Mouse (Mus musculus): Measurements from ENCODE around the gene Mcm10. TPM values are rescaled to one million over a fixed set of nuclear protein-coding genes. Genes with fewer than 3 reads are reported as not detected.

The Mcm10 gene
- total RNA-seq (2017) = 42.3 and 71.5 TPM in 2 replicates

GRCm38 (mm10) chr2:5012491-5013324 lies at the start of gene Mcm10:
Gene Mcm10 (minus strand): TSS chr2:5012791.
- peak; percentile 100 for ATAC-seq (replicated peaks in 1 of 2; ENCODE audit: insufficient read depth in 1 of 2, low FRiP score in 2 of 2, low TSS enrichment in 1 of 2, low read depth in 1 of 2, poor library complexity in 2 of 2, severe bottlenecking in 2 of 2)

DNA sequence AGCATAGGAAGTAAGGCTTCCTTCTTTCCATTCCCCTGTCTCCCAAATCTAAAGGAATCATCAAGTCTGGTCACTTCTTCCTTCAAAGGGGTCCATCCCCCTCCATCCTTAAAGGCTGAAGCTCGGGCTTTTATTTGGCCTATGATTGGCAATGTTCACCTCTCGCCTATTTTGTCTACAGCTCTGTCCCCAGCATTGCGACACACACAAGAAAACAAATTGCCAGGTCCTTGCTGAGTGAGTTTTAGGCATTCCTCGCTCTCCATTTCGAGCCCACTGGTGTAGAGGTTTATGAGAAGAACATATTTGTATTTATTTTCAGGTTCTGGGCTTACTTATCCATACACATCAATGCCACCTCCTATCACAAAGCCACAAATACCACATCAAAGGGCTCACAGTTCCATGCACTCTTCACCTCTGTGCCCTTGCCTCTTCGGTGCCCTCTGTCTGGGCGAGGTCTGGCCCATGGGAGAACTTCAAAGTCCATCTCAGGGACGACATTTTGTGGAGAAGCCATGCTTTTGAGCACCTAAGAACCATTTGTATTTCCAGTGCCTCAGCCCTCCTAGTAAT lies 48.6 kb upstream of the Mcm10 start:
- no peak for ATAC-seq (replicated peaks in 1 of 2; ENCODE audit: insufficient read depth in 1 of 2, low FRiP score in 2 of 2, low TSS enrichment in 1 of 2, low read depth in 1 of 2, poor library complexity in 2 of 2, severe bottlenecking in 2 of 2)

DNA sequence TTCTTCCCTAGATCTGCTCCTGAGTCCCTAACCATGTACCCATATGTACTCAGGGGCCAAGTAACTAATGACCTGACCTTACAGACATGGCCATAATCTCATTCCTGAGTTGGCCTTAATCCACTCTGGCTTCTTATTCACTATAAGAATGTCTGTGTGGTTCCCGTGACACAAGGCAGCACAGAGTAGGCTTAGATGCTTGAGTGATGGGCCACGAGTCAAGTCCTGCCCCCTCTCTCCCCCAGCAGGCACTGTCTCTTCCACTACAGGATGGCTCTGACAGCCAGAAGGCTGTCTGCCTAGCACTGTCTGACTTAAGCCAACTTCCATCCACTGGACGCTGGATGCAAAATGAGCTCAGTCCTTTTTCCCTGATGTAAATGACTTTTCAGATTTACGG lies 47.4 kb upstream of the Mcm10 start:
- no peak for ATAC-seq (replicated peaks in 1 of 2; ENCODE audit: insufficient read depth in 1 of 2, low FRiP score in 2 of 2, low TSS enrichment in 1 of 2, low read depth in 1 of 2, poor library complexity in 2 of 2, severe bottlenecking in 2 of 2)

DNA sequence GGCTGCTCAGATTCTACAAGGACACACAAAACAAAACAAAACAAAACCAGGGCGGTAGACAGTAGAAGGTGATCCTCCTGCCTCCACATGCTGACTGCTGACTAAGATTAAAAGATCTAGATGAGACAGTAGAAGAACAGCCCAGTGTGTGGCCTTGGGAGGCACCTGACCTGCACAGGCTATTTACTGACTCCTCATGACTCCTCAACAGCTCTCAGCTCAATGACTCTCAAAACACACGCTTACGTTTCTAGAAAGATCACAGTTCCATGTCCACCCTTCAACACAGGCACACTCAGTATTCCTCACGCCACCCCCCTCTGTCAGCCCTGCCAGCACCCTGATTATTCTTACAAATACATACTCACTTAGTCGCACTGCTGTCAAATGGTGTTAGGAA lies 45.8 kb upstream of the Mcm10 start:
- ATAC-seq (replicated peaks in 1 of 2; ENCODE audit: insufficient read depth in 1 of 2, low FRiP score in 2 of 2, low TSS enrichment in 1 of 2, low read depth in 1 of 2, poor library complexity in 2 of 2, severe bottlenecking in 2 of 2) = no peak

GRCm38 (mm10) chr2:5050562-5050961 lies 38.0 kb upstream of the Mcm10 start:
- no peak for ATAC-seq (replicated peaks in 1 of 2; ENCODE audit: insufficient read depth in 1 of 2, low FRiP score in 2 of 2, low TSS enrichment in 1 of 2, low read depth in 1 of 2, poor library complexity in 2 of 2, severe bottlenecking in 2 of 2)

DNA sequence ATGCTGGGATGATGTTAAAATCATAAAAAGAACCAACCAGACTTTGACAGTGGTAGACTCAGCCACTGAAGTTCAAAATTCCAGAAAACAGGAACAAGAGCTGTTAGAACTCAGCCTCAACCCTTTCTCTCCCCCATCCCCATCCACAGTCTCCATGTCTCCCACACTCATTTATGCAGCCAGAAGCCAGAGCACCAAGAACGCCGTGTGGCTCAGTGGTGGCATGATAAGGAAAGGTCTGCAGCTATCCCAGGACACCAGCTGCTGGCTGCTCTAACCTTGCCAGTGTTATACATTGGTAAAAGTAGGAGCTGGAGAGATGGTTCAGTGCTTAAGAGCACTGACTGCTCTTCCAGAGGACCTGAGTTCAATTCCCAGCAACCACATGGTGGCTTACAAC lies 34.4 kb upstream of the Mcm10 start:
- ATAC-seq (replicated peaks in 1 of 2; ENCODE audit: insufficient read depth in 1 of 2, low FRiP score in 2 of 2, low TSS enrichment in 1 of 2, low read depth in 1 of 2, poor library complexity in 2 of 2, severe bottlenecking in 2 of 2) = no peak

GRCm38 (mm10) chr2:5045269-5045965 lies 32.8 kb upstream of the Mcm10 start:
- ATAC-seq (replicated peaks in 1 of 2; ENCODE audit: insufficient read depth in 1 of 2, low FRiP score in 2 of 2, low TSS enrichment in 1 of 2, low read depth in 1 of 2, poor library complexity in 2 of 2, severe bottlenecking in 2 of 2) = peak; percentile 46 to 58; a peak in 3 of 4 replicates

GRCm38 (mm10) chr2:5044321-5044720 lies 31.7 kb upstream of the Mcm10 start:
- no peak for ATAC-seq (replicated peaks in 1 of 2; ENCODE audit: insufficient read depth in 1 of 2, low FRiP score in 2 of 2, low TSS enrichment in 1 of 2, low read depth in 1 of 2, poor library complexity in 2 of 2, severe bottlenecking in 2 of 2)

DNA sequence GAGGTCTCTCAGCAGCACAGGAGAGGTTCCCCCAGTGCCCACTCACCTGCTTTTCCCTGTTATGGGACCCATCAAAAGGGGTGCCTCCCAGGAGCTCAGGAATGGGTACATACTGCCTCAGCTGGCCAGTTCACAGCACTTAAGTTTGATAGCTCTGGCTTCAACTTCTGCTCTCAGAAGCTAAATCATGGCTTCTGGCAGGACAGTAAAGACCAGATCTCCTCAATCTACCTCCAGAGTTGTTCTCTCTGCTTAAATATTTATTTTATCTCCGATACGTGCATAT lies 30.8 kb upstream of the Mcm10 start:
- ATAC-seq (replicated peaks in 1 of 2; ENCODE audit: insufficient read depth in 1 of 2, low FRiP score in 2 of 2, low TSS enrichment in 1 of 2, low read depth in 1 of 2, poor library complexity in 2 of 2, severe bottlenecking in 2 of 2) = no peak

DNA sequence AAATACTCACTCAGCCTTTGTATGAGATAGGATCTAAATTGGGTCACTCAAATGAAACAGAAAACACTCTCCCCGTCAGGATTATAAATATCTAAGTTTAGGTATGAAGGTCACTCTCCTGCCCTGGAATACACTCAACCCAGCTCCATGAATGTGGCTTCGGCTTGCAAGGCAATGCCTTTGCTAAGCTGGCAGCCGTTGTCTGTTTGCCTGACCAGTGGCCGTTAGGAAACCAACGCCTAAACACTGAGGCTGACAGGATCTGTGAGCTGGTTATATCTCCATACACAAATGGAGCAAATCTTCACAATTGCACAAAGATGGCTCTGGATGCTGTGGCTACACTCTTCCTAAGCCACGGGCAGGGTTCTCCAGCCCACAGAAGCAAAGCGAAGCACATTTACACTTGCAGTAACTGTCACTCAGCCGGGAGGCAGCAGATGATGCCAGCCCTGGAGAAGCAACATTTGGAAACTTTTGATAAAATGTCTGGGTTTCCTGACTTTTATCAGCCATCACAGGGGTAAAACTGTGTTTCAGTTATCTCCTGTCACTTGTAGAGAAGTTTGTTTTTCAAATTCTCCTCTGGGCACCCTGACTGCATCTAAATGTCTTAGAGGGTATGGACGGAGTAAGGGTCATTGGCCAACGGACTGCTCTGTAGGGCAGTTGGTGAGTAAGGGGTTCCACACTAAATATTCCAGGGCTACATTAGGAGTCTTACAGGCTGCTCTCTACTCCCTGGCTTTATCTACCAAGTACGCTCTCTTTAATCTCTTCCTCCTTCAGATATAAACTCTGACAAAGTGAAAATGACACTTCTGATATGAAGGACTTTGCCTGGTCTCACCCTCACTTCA lies 30.3 kb upstream of the Mcm10 start:
- peak in 1 of 2 experiments; percentile 5; a peak in 1 of 4 replicates for ATAC-seq (replicated peaks in 1 of 2; ENCODE audit: insufficient read depth in 1 of 2, low FRiP score in 2 of 2, low TSS enrichment in 1 of 2, low read depth in 1 of 2, poor library complexity in 2 of 2, severe bottlenecking in 2 of 2)

- ATAC-seq (replicated peaks in 1 of 2; ENCODE audit: insufficient read depth in 1 of 2, low FRiP score in 2 of 2, low TSS enrichment in 1 of 2, low read depth in 1 of 2, poor library complexity in 2 of 2, severe bottlenecking in 2 of 2) = no peak
These were observed 29.3 kb upstream of the Mcm10 start for GRCm38 (mm10) chr2:5041854-5042253.

DNA sequence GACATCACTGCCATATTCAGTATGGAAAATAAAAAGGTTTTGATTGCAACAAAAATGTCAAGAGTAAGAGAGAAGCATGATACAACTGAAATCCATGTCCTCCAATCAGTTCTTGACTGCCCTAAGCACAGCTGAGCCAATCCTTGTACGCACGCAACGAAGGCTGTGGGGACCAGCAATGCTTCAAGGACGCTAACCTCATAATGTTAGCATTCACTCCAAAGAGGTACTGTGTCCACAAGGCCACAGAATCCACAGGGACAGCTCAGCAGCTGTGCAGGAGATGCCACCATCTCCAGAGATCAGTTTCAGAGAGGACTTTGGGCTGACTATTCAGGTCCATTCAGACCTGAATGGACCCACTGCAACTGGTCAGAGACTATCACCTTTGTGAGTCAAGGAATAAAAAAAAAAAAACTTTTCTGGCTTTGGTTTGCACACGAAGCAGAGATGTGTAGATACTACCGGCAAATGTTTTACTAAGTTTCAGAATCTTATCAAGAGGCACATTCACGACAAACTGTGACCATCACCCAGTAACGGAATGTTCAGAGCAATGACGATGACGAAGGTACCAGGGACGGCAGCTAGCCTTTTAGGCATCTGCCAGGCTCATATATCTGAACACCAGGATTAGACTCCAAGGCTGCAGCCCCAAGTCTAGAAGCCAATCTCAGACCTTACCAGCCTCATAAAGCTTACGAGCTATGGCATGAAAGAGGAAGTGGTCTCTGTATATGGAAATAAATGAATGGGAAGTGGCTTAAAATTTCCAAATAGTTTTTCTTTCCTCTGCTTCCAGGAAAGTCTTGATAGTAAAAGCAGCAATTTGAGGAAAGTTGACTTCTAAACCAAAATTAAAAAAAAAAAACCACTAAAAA lies 27.9 kb upstream of the Mcm10 start:
- ATAC-seq (replicated peaks in 1 of 2; ENCODE audit: insufficient read depth in 1 of 2, low FRiP score in 2 of 2, low TSS enrichment in 1 of 2, low read depth in 1 of 2, poor library complexity in 2 of 2, severe bottlenecking in 2 of 2) = peak in 1 of 2 experiments; percentile 23; a peak in 1 of 4 replicates

- no peak for ATAC-seq (replicated peaks in 1 of 2; ENCODE audit: insufficient read depth in 1 of 2, low FRiP score in 2 of 2, low TSS enrichment in 1 of 2, low read depth in 1 of 2, poor library complexity in 2 of 2, severe bottlenecking in 2 of 2)
These were observed 27.0 kb upstream of the Mcm10 start for GRCm38 (mm10) chr2:5039350-5040170.

GRCm38 (mm10) chr2:5038320-5038719 lies 25.7 kb upstream of the Mcm10 start:
- no peak for ATAC-seq (replicated peaks in 1 of 2; ENCODE audit: insufficient read depth in 1 of 2, low FRiP score in 2 of 2, low TSS enrichment in 1 of 2, low read depth in 1 of 2, poor library complexity in 2 of 2, severe bottlenecking in 2 of 2)

DNA sequence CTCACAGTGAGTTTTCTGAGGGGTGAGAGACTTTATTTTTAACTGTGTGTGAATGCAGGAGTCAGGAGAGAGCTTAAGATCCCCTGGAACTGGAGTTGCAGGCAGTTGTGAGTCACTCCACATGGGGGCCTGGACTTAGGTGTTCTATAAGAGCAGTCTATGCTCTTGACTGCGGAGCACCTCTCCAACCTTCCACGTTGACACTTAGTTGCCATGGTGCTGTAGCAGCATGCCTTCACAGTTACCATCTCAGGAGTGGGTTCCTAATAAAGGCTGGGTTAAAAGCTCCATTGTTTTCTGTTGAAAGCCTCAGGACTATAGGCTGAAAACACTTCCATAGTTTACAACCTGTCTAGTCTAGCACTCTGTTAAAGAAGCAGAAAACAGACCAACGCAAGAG lies 24.8 kb upstream of the Mcm10 start:
- no peak for ATAC-seq (replicated peaks in 1 of 2; ENCODE audit: insufficient read depth in 1 of 2, low FRiP score in 2 of 2, low TSS enrichment in 1 of 2, low read depth in 1 of 2, poor library complexity in 2 of 2, severe bottlenecking in 2 of 2)

DNA sequence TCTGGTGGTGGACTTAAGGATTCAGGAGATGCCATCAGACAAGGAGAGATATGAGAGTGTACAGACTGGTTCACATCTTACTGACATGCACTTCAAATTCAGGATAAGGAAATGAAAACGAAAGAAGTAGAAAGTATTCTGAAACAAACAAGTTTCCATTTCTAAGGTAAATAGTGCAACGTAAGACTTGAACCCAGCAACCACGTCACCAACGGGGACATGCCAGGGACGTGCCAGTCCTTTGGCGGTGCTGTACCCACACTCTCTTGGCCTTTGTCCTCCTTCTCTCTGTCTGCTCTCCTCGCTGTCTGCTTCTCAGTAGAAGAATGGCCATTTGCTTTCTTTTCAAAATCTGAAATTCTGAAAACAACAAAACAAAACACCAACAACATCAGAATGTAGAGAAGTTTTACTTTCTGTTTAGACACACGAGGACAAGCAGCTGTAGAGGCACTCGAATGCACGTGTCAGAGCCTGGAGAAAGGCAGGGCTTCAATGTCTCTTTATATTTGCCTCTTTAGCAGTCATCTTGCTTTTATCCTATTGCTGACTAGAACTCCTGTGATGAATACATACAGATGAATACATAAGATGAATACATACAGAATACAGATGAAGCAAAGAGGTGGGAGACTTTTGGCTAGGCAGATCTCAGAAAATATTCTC lies 24.0 kb upstream of the Mcm10 start:
- no peak for ATAC-seq (replicated peaks in 1 of 2; ENCODE audit: insufficient read depth in 1 of 2, low FRiP score in 2 of 2, low TSS enrichment in 1 of 2, low read depth in 1 of 2, poor library complexity in 2 of 2, severe bottlenecking in 2 of 2)

All from hematopoietic stem cell, adult 5-6 weeks (primary cell).